Mouse (Mus musculus): ENCODE measurements around the gene Ccdc14. TPM values are rescaled to one million over a fixed set of nuclear protein-coding genes. Genes with fewer than 3 reads are reported as not detected.

The Ccdc14 gene
- total and polyA plus RNA-seq, 3 experiments = 11.6 to 18.9 (median 18.5) TPM

DNA sequence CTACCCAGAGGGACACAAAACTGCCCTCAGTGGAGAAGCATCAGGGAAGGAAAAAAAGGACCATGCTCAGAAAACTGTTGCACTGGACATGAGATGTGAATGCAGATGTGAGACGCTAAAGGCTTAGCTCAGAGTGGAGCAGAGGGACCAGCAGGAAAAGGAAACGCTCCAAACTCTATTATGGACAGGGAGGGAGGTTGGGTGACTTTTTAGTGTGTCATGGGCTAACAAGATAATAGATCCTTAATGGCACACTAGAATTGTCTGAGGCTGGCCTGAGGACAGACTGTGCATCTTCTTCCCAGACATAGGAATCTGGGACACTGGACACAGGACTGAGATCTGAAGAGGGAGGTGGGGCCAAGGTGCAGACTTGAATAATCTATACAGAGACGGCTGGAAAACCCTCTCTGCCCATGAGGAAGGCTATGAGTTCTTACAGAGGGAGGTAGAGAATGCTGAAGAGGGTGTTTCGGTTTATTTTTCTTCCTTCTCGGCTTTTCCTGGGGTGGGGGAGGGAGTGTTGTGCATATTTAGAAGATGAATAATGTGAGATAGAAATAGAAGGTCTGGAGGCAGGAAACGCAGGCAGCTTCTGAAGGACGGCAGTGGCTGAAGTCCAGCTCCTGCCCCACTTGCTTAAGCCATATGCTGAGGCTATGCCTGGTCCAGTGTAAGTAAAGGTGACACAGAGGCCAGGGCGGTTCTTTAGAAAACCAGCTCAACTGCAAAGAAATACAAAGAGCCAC, 46.7 kb upstream of the Ccdc14 start:
- no peaks in the 10 kb centered on the region for H3K4me1 ChIP-seq (ENCODE audit: control insufficient read depth in 1 of 2, insufficient read depth in 2 of 2)
- no peaks in the 10 kb centered on the region for H3K36me3 ChIP-seq (replicated peaks in 1 of 2; ENCODE audit: control insufficient read depth in 1 of 2, insufficient read depth in 1 of 2, low read length in 1 of 2)
- H3K4me3 ChIP-seq (replicated peaks in 1 of 3; ENCODE audit: low read depth in 2 of 3, low read length in 2 of 3, poor library complexity in 1 of 3) = no peak overlapping the region
- in situ Hi-C loops (cut with MboI; ENCODE audit: low pct_ligation_motif_present, low pct_unique_long_range_greater_than_20kb, low sequenced_read_pairs) (no loop called here), dilution Hi-C loops (cut with MboI; ENCODE audit: extremely low pct_ligation_motif_present, extremely low pct_unique_long_range_greater_than_20kb, low sequenced_read_pairs) (no loop called here)
- no peaks in the 10 kb centered on the region for H3K9me3 ChIP-seq (replicated peaks; ENCODE audit: low read length)
- no peaks in the 10 kb centered on the region for H3K79me2 ChIP-seq (replicated peaks; ENCODE audit: control insufficient read depth, extremely low read depth, insufficient read depth, poor library complexity, severe bottlenecking)
- TF ChIP-seq MYC (IDR thresholded peaks at IDR 0.05; ENCODE audit: low read depth, low read length) (no peak), ZC3H11A (IDR thresholded peaks at IDR 0.05; ENCODE audit: low read depth, low read length) (no peak), NRF1 (IDR thresholded peaks at IDR 0.05; ENCODE audit: low read depth, low read length) (no peak), TBP (conservative IDR thresholded peaks at IDR 0.05; ENCODE audit: low read depth, low read length) (no peak), ZKSCAN1 (IDR thresholded peaks at IDR 0.05; ENCODE audit: borderline replicate concordance, low read depth, low read length) (no peak), ZMIZ1 (IDR thresholded peaks at IDR 0.05; ENCODE audit: low read depth, low read length) (no peak), ELF1 (IDR thresholded peaks at IDR 0.05; ENCODE audit: low read depth, low read length) (no peak), TCF12 (IDR thresholded peaks at IDR 0.05; ENCODE audit: low read depth, low read length) (no peak), POLR2A (IDR thresholded peaks at IDR 0.05; ENCODE audit: low read depth, low read length) (no peak), GABPA (IDR thresholded peaks at IDR 0.05; ENCODE audit: insufficient replicate concordance, low read depth, low read length) (no peak)
- no peak for DNase-seq (ENCODE audit: extremely low read depth)
- no peak overlapping the region for H3K9ac ChIP-seq (ENCODE audit: insufficient read depth, low read depth)
- H3K27ac ChIP-seq (ENCODE audit: insufficient read depth, low read depth) = no peak overlapping the region
- H3K27me3 ChIP-seq (replicated peaks) = peaks cover 77% of the 10 kb centered on the region
- H3K4me2 ChIP-seq (ENCODE audit: insufficient read depth, low read depth, poor library complexity, severe bottlenecking) = no peak overlapping the region

GRCm38 (mm10) chr16:34649621-34650020, 40.8 kb upstream of the Ccdc14 start, which contains the start of gene Ropn1:
Ropn1 (plus strand) TSS chr16:34649921.
- H3K36me3 ChIP-seq (replicated peaks in 1 of 2; ENCODE audit: control insufficient read depth in 1 of 2, insufficient read depth in 1 of 2, low read length in 1 of 2) = no peaks in the 10 kb centered on the region
- H3K4me2 ChIP-seq (ENCODE audit: insufficient read depth, low read depth, poor library complexity, severe bottlenecking) = no peak within 1 kb of the TSS
- H3K27ac ChIP-seq (ENCODE audit: insufficient read depth, low read depth) = no peak within 1 kb of the TSS
- no peak within 1 kb of the TSS for H3K9ac ChIP-seq (ENCODE audit: insufficient read depth, low read depth)
- no peaks in the 10 kb centered on the region for H3K9me3 ChIP-seq (replicated peaks; ENCODE audit: low read length)
- H3K4me3 ChIP-seq (replicated peaks in 1 of 3; ENCODE audit: low read depth in 2 of 3, low read length in 2 of 3, poor library complexity in 1 of 3) = no peak within 1 kb of the TSS
- dilution Hi-C loops (cut with MboI; ENCODE audit: extremely low pct_ligation_motif_present, extremely low pct_unique_long_range_greater_than_20kb, low sequenced_read_pairs) = no loop called here
- no peaks in the 10 kb centered on the region for H3K79me2 ChIP-seq (replicated peaks; ENCODE audit: control insufficient read depth, extremely low read depth, insufficient read depth, poor library complexity, severe bottlenecking)
- H3K4me1 ChIP-seq (ENCODE audit: control insufficient read depth in 1 of 2, insufficient read depth in 2 of 2) = no peaks in the 10 kb centered on the region
- in situ Hi-C loops (cut with MboI; ENCODE audit: low pct_ligation_motif_present, low pct_unique_long_range_greater_than_20kb, low sequenced_read_pairs) = no loop called here
- peaks cover 85% of the 10 kb centered on the region for H3K27me3 ChIP-seq (replicated peaks)
- no peak for DNase-seq (ENCODE audit: extremely low read depth)
- TF ChIP-seq EP300 (IDR thresholded peaks at IDR 0.05; ENCODE audit: low read length) (no peak), GABPA (IDR thresholded peaks at IDR 0.05; ENCODE audit: insufficient replicate concordance, low read depth, low read length) (no peak), MAX (IDR thresholded peaks at IDR 0.05; ENCODE audit: low read length) (no peak), JUND (conservative IDR thresholded peaks at IDR 0.05; ENCODE audit: low read depth, low read length) (no peak), NELFE (IDR thresholded peaks at IDR 0.05; ENCODE audit: low read depth, low read length) (no peak), POLR2AphosphoS2 (IDR thresholded peaks at IDR 0.05; ENCODE audit: low read depth, low read length) (no peak), SMC3 (IDR thresholded peaks at IDR 0.05; ENCODE audit: low read depth, low read length) (no peak), POLR2A (IDR thresholded peaks at IDR 0.05; ENCODE audit: low read depth, low read length) (no peak), MXI1 (IDR thresholded peaks at IDR 0.05; ENCODE audit: low read depth, low read length) (no peak), NRF1 (IDR thresholded peaks at IDR 0.05; ENCODE audit: low read depth, low read length) (no peak), BHLHE40 (IDR thresholded peaks at IDR 0.05; ENCODE audit: low read depth, low read length) (no peak), PAX5 (IDR thresholded peaks at IDR 0.05; ENCODE audit: low read length) (no peak), JUN (IDR thresholded peaks at IDR 0.05; ENCODE audit: insufficient read depth, low read depth, low read length) (no peak), USF2 (conservative IDR thresholded peaks at IDR 0.05; ENCODE audit: low read depth, low read length) (no peak)

All from CH12.LX (cell line).